Mouse (Mus musculus) spleen, adult 2 months (tissue): ENCODE measurements around the gene Zfp28. TPM values are rescaled to one million over a fixed set of nuclear protein-coding genes. Genes with fewer than 3 reads are reported as not detected.
A peak's percentile ranks its signal among the peaks of the same experiment; 100 is the strongest.

Experiments
- DNase-seq, 2 experiments: peaks; one replicate each; pipeline versions ENCODE4 v3.0.0 to v3.0.0-alpha.2; 2012 to 2021; ENCODE audit warnings: low spot score in 2 of 2, low read depth in 1 of 2
- H3K27ac ChIP-seq: fragments of 200-500 bp; 2 replicates; pipeline ENCODE4 v1.5.1; 2012; ENCODE audit warnings: low read length, inconsistent platforms; ENCODE audit not compliant: insufficient read depth
- H3K27me3 ChIP-seq: fragments of 200-500 bp; 2 replicates; pipeline ENCODE4 v1.6.1; 2012; ENCODE audit warnings: mild to moderate bottlenecking, moderate library complexity, low read length, inconsistent platforms; ENCODE audit not compliant: control insufficient read depth, insufficient read depth
- H3K36me3 ChIP-seq: fragments of 200-500 bp; 2 replicates; pipeline ENCODE4 v1.6.1; 2012; ENCODE audit warnings: mild to moderate bottlenecking, low read length, inconsistent platforms; ENCODE audit not compliant: control insufficient read depth, insufficient read depth
- H3K4me1 ChIP-seq: fragments of 200-500 bp; 2 replicates; pipeline ENCODE4 v1.6.1; 2011; ENCODE audit warnings: inconsistent platforms; ENCODE audit not compliant: control insufficient read depth, insufficient read depth, insufficient read length
- H3K4me3 ChIP-seq: fragments of 200-500 bp; 2 replicates; pipeline ENCODE4 v1.5.1; 2011; ENCODE audit warnings: mild to moderate bottlenecking, inconsistent platforms; ENCODE audit not compliant: insufficient read depth, insufficient read length; ENCODE audit errors: extremely low read depth
- CTCF ChIP-seq: fragments of 200-500 bp; IDR thresholded peaks from 2 replicates; pipeline ENCODE4 v1.5.1; 2011; ENCODE audit warnings: mild to moderate bottlenecking, inconsistent platforms; ENCODE audit not compliant: insufficient read depth, insufficient read length, insufficient replicate concordance; ENCODE audit errors: extremely low read depth
- POLR2A ChIP-seq: fragments of 200-500 bp; IDR thresholded peaks from 2 replicates; pipeline ENCODE4 v1.6.1; 2011; ENCODE audit warnings: low read depth, low read length, inconsistent platforms
- WGBS: fragments of 180-500 bp; shearing (Covaris S2); methylation state at CpG from one replicate; pipeline ENCODE4 v1.1.7; 2018; 5-methylcytosine and 5-hydroxymethylcytosine counted together
- polyA plus RNA-seq: library from polyadenylated mRNA; depleted of rRNA; stranded (reverse); fragments of >200 nt; gene quantifications from 2 replicates; pipeline ENCODE4 v1.2.3, GENCODE M21; 2012

Zfp28 gene
- polyA plus RNA-seq, 1 experiment: 1.4 TPM

DNA sequence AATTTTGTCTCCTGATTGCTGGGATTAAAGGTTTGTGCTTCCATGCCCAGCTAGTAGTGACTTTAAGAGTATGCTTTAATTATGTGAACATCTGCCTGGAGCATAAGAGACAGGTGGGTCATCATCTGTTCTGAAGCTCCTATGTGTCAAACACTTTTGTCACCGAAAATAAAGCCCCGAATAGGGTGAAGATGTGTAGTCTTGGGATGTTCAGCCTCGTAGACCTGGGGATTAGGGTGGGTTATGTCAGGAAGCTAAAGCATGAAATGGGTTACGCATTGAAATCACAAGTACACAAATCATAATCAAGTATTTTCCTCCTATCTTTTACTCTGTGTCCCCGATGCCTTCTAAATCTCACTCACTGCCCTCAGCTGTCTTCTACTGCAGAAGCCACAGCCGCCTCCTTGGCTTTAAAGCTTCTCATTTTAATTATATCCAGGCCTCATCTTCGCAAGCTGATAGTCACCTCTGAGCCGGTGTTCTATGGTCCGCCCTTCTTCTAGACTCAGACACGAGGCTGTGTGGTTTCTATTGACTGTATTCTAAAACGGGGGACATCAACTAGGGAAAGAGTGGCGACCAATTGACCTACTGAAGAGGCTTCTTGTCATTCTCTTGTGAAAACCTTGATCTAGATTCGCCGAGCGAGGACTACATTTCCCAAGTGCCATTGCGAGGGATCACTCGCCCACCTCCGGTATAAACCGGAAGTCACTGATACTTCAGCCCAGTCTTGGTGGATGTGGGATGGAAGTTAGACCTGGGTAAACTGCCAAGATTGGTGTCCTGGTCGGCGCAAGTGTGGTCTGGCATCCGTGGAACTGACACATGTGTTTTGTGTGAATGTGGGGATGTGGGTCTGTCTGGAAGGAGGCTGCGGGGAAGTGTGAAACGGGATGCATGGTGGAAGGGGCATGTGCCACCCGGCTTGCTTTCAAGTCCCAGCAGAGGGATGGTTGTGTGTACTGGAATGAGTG is 15.2 kb downstream of the Zfp28 start, which contains the start of gene Smim17:
Gene Smim17, plus strand, starts transcription at position 720 of the 980 bp plus-strand sequence.
- peak within 1 kb of the TSS; percentile 61 for H3K4me3 ChIP-seq
- 30% methylated on average over 25 of the region's 25 CpGs for WGBS
- TF ChIP-seq POLR2A (no peak), CTCF (no peak)
- H3K36me3 ChIP-seq: no peaks in the 10 kb centered on the region
- no peaks in the 10 kb centered on the region for H3K27me3 ChIP-seq
- no peak within 1 kb of the TSS for H3K27ac ChIP-seq
- no peaks in the 10 kb centered on the region for H3K4me1 ChIP-seq
- peak; percentile 23 to 49 for DNase-seq

DNA sequence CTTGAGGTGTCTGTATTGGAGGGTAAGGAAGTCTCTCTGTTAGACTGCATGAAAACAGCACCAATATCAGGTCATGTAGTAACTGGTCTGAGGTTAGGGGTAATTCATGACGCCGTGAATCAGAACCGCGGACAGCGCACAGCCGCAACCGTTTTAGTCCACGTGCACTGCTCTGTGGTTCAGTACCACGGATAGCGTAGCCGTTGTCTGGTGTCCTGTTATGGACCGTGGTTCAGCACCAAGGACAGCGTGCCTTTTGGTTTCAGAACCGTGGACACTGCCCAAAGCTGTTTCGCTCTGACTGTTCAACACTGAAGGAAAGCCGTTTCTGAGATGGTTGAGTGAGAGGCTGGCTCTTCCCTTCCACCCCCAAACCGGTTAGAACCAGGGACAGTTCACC is 26.9 kb downstream of the Zfp28 start, which contains the start of gene Gm20715:
Gene Gm20715, plus strand, starts transcription at position 235 of the 400 bp plus-strand sequence.
- no peaks in the 10 kb centered on the region for H3K36me3 ChIP-seq
- H3K4me3 ChIP-seq: no peak within 1 kb of the TSS
- H3K27ac ChIP-seq: no peak within 1 kb of the TSS
- H3K27me3 ChIP-seq: no peaks in the 10 kb centered on the region
- TF ChIP-seq CTCF: 0 out of 2 replicates have a peak, but pooled peaks have one; percentile 1
- no peak for TF ChIP-seq POLR2A
- DNase-seq: peak; percentile 34 to 56
- H3K4me1 ChIP-seq: no peaks in the 10 kb centered on the region
- WGBS: 4% methylated on average over 17 of the region's 17 CpGs

DNA sequence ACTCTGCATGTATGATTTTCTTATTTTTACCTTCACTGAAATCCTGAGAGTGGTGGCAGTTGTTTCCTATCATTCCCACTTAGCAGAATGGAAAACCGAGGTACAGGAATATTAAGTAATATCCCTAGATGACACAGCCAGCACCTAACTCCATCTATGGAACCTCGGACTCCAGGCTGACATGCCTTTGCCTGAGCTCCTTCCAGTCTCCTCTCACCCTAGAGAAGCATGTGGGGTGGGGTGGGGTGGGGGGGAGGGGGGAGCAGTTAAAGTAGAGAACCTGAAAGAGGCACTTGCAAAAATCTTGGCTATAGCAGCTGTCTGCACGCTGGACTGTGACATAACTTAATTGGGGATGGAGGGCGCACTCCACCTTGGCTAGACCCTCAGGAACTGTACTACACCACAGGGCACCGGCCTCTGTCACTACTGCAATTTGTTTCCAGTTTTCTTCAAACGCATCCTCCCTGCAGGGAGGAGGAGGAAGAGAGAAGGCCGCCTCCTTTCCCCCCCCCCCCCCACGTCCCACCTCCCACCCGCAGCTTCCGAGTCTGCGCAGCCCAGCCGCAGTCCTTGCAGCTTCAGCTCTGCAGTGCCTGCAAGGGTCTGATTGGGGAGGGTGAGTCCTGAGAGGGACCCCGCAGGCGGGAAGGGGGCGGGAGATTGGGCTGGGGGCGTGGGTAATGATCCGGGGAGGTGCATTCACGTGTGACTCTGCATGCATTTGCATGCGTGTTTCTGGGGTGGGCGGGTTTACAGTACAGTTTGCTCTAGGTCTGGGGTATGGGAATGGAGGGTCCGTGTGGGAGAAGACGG is 31.7 kb downstream of the Zfp28 start:
- 14% methylated on average over 20 of the region's 22 CpGs for WGBS
- Histone ChIP-seq H3K36me3 (no peaks in the 10 kb centered on the region), H3K27me3 (no peaks in the 10 kb centered on the region), H3K4me1 (no peaks in the 10 kb centered on the region), H3K27ac (no peak overlapping the region), H3K4me3 (no peak overlapping the region)
- TF ChIP-seq CTCF: no peak
- TF ChIP-seq POLR2A: no peak
- DNase-seq: no peak

DNA sequence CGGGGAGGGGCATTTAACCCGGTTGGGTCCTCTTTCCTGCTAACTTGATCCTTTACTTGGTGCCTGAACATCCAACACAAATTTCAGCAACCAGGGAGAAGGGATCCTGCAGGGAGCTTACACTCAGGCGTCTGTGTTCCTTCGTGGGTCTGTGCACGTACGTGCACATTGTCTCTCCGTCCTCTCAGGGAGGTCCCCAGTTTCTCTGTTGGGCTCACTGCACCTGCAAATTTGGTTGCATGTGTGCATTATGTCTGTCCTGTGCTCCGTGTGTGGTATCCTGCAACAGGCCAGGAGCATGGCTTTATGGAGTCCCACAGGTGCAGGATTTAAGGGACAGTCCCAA is 32.3 kb downstream of the Zfp28 start:
- WGBS: 31% methylated on average over 8 of the region's 8 CpGs
- TF ChIP-seq CTCF (no peak), POLR2A (no peak)
- Histone ChIP-seq H3K36me3 (no peaks in the 10 kb centered on the region), H3K27me3 (no peaks in the 10 kb centered on the region), H3K27ac (no peak overlapping the region), H3K4me3 (no peak overlapping the region), H3K4me1 (no peaks in the 10 kb centered on the region)
- DNase-seq: no peak

DNA sequence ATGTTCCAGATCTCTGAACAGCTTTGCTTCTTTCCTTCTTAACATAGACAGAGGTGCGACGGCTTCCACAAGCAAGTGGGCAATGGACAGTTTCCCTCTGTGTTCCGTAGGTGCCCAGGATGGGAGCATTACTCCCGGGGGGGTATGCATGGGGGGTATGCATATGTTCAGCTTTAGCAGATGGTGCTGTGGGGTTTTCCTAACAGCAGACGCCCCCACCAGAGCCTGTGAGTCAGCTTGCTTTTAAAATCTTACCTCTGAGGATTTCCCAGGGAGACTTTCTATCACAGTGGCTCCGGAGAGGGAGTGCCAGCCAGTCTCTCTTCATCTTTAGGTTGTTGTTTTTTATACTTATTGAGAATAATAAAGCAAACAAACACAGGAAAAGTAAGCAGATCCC is 36.8 kb downstream of the Zfp28 start:
- TF ChIP-seq POLR2A: no peak
- Histone ChIP-seq H3K4me3 (no peak overlapping the region), H3K27ac (no peak overlapping the region), H3K27me3 (no peaks in the 10 kb centered on the region), H3K36me3 (no peaks in the 10 kb centered on the region), H3K4me1 (no peaks in the 10 kb centered on the region)
- DNase-seq: no peak
- 77% methylated on average over 6 of the region's 6 CpGs for WGBS

DNA sequence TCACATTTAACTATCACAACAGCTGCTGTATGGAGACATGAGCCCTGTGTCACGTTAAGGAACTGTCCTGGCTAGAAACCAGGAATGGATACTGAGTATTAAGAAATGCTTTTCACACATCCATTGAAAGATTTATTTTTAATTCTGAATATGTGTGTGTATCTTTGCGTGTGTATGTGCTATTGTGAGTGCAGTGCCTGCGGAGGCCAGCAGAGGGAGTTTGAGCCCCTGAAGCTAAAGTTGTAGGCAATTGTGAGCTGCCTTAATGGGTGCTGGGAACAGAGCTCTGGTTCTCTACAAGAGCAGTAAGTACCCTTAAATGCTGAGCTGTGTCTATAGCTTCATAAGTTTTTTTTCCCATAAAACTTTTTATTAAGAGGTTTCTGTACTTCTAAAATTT is 46.3 kb downstream of the Zfp28 start:
- H3K36me3 ChIP-seq: no peaks in the 10 kb centered on the region
- no peak overlapping the region for H3K27ac ChIP-seq
- 88% methylated on average over 3 of the region's 3 CpGs for WGBS
- DNase-seq: no peak
- H3K4me3 ChIP-seq: no peak overlapping the region
- no peaks in the 10 kb centered on the region for H3K4me1 ChIP-seq
- TF ChIP-seq POLR2A: no peak
- TF ChIP-seq CTCF: no peak
- no peaks in the 10 kb centered on the region for H3K27me3 ChIP-seq
